Mouse (Mus musculus) spleen, postnatal 4 days (tissue): Measurements from ENCODE around the gene Tmem150c.

ENCODE experiments used
- DNase-seq, 2 experiments: peaks; one replicate each; pipeline ENCODE4 v3.0.0; 2022; ENCODE audit warnings: low spot score in 2 of 2

Tmem150c gene

GRCm38 (mm10) chr5:100097967-100098366, 61.6 kb downstream of the Tmem150c start:
- DNase-seq, result no peak

- no peak for DNase-seq
Observed at GRCm38 (mm10) chr5:100096955-100097354, 62.7 kb downstream of the Tmem150c start.

- DNase-seq, result no peak
Observed at GRCm38 (mm10) chr5:100091602-100092001, 68.0 kb downstream of the Tmem150c start.

- DNase-seq, result no peak
Observed at GRCm38 (mm10) chr5:100091263-100091594, 68.4 kb downstream of the Tmem150c start.

GRCm38 (mm10) chr5:100090515-100091262, 68.9 kb downstream of the Tmem150c start:
- no peak for DNase-seq

GRCm38 (mm10) chr5:100085097-100085496, 74.5 kb downstream of the Tmem150c start:
- no peak for DNase-seq

GRCm38 (mm10) chr5:100083953-100084562, 75.5 kb downstream of the Tmem150c start:
- DNase-seq, result no peak

GRCm38 (mm10) chr5:100082006-100082405, 77.6 kb downstream of the Tmem150c start:
- no peak for DNase-seq

GRCm38 (mm10) chr5:100079931-100080275, 79.7 kb downstream of the Tmem150c start:
- DNase-seq, result no peak

- DNase-seq, result no peak
Observed at GRCm38 (mm10) chr5:100079040-100079930, 80.3 kb downstream of the Tmem150c start.

- DNase-seq, result no peak
Observed at GRCm38 (mm10) chr5:100074571-100074970, 85.0 kb downstream of the Tmem150c start.

GRCm38 (mm10) chr5:100072557-100072956, 87.1 kb downstream of the Tmem150c start:
- DNase-seq, result no peak

GRCm38 (mm10) chr5:100071541-100071940, 88.1 kb downstream of the Tmem150c start:
- no peak for DNase-seq

GRCm38 (mm10) chr5:100070255-100070654, 89.4 kb downstream of the Tmem150c start:
- DNase-seq, result peak; percentile 80 to 94

- DNase-seq, result no peak
Observed at GRCm38 (mm10) chr5:100069526-100069925, 90.1 kb downstream of the Tmem150c start.

GRCm38 (mm10) chr5:100067579-100067978, 92.0 kb downstream of the Tmem150c start:
- DNase-seq, result no peak

GRCm38 (mm10) chr5:100060876-100061275, 98.7 kb downstream of the Tmem150c start:
- DNase-seq, result no peak

- no peak for DNase-seq
Observed at GRCm38 (mm10) chr5:100059326-100059725, 100.3 kb downstream of the Tmem150c start.

- no peak for DNase-seq
Observed at GRCm38 (mm10) chr5:100058729-100059128, 100.9 kb downstream of the Tmem150c start.

GRCm38 (mm10) chr5:100057461-100058209, 102.0 kb downstream of the Tmem150c start:
- DNase-seq, result no peak

- no peak for DNase-seq
Observed at GRCm38 (mm10) chr5:100055866-100056369, 103.7 kb downstream of the Tmem150c start.
